In the genomic region with DNA sequence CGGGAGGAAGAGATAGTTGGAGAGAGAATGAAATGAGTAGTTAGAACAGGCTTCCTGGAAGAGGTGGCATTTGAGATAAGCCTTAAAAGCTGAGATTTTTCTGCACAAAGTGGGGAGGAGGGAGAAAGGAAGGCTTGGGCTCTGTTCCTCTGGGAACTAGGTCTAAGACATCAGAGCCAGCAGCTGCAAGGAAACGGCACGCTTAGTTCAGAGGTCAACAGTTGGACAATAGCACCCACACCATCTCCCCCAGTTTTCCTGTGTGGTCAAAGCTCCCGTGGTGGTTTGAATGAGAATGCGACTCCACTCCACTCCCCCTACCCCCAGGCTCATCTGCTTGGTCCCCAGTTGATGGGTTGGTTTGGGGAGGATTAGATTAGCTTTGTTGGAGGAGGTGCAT, we compare ENCODE assay signal across 13 mouse cellular contexts. TPM values are rescaled to one million over a fixed set of nuclear protein-coding genes. Genes with fewer than 3 reads are reported as not detected.
"Had no signal": no experiment of that assay in that cellular context is flagged by ENCODE, and none has a peak within 500 bp of the region (broad histone marks: within the 10 kb centered on the region; RNA-seq: fewer than 3 reads in every experiment).

No protein-coding gene starts in this region.

- H3K27me3 ChIP-seq: limb, embryonic 15.5 days; neural tube, embryonic 12.5 days had no signal

- DNase-seq: kidney, adult 2 months; kidney, postnatal 25 days; layer of hippocampus, postnatal 36 days; midbrain, embryonic 14.5 days; right cerebral cortex, postnatal 4 days; spleen, adult 18-20 months; thymus, adult 18-20 months; thymus, postnatal 36 days had no signal

- H3K4me2 ChIP-seq: kidney, embryonic 15.5 days; limb, embryonic 15.5 days; liver, embryonic 12.5 days; neural tube, embryonic 12.5 days had no signal

- H3K4me3 ChIP-seq: kidney, embryonic 15.5 days; limb, embryonic 15.5 days; liver, embryonic 12.5 days; neural tube, embryonic 12.5 days had no signal

- H3K9ac ChIP-seq: kidney, embryonic 15.5 days; limb, embryonic 15.5 days; liver, embryonic 12.5 days; neural tube, embryonic 12.5 days had no signal

- H3K27ac ChIP-seq: kidney, embryonic 15.5 days; limb, embryonic 15.5 days; liver, embryonic 12.5 days; neural tube, embryonic 12.5 days had no signal

- H3K36me3 ChIP-seq: kidney, embryonic 15.5 days; limb, embryonic 15.5 days; liver, embryonic 12.5 days; neural tube, embryonic 12.5 days had no signal

- H3K4me1 ChIP-seq: neural tube, embryonic 12.5 days had no signal

- ATAC-seq: intestine, embryonic 16.5 days; liver, embryonic 12.5 days had no signal

- H3K9me3 ChIP-seq: kidney, embryonic 15.5 days; limb, embryonic 15.5 days; liver, embryonic 12.5 days; neural tube, embryonic 12.5 days had no signal

RNA-seq across cellular contexts. Expression of a gene that starts 31.9 kb away (rescaled TPM):
- polyA plus RNA-seq: midbrain, embryonic 14.5 days had no signal
